Mouse (Mus musculus) erythroblast, embryonic 14.5 days (primary cell): ENCODE results near the gene Car6. TPM values are rescaled to one million over a fixed set of nuclear protein-coding genes. Genes with fewer than 3 reads are reported as not detected.

Experiments
- H3K27me3 ChIP-seq: 2 replicates; pipeline ENCODE4 v1.6.1; 2012; ENCODE audit warnings: inconsistent platforms; ENCODE audit not compliant: control insufficient read depth
- H3K36me3 ChIP-seq: 2 replicates; pipeline ENCODE4 v1.6.1; 2012; ENCODE audit warnings: mild to moderate bottlenecking, inconsistent platforms; ENCODE audit not compliant: control insufficient read depth
- H3K4me1 ChIP-seq: 2 replicates; pipeline ENCODE4 v1.6.1; 2012; ENCODE audit warnings: inconsistent platforms; ENCODE audit not compliant: control insufficient read depth
- H3K4me3 ChIP-seq: replicated peaks from 2 replicates; pipeline ENCODE3; 2012; ENCODE audit warnings: moderate library complexity, mild to moderate bottlenecking, inconsistent platforms
- H3K9me3 ChIP-seq: 2 replicates; pipeline ENCODE4 v1.6.1; 2012; ENCODE audit warnings: low read length, inconsistent platforms, mixed read lengths; ENCODE audit not compliant: control insufficient read depth
- GATA1 ChIP-seq: IDR thresholded peaks from 2 replicates; pipeline ENCODE4 v1.6.1; 2012; ENCODE audit warnings: low read length, inconsistent platforms, mixed read lengths
- TAL1 ChIP-seq: IDR thresholded peaks from 3 replicates; pipeline ENCODE4 v1.6.1; 2012; ENCODE audit warnings: low read length, inconsistent platforms, mixed read lengths
- polyA plus RNA-seq: library from polyadenylated mRNA; stranded (reverse); fragments of >175 nt; gene quantifications from 2 replicates; pipeline ENCODE4 v1.2.3, GENCODE M21; 2012

Car6 gene
- polyA plus RNA-seq, 1 experiment = not detected

DNA sequence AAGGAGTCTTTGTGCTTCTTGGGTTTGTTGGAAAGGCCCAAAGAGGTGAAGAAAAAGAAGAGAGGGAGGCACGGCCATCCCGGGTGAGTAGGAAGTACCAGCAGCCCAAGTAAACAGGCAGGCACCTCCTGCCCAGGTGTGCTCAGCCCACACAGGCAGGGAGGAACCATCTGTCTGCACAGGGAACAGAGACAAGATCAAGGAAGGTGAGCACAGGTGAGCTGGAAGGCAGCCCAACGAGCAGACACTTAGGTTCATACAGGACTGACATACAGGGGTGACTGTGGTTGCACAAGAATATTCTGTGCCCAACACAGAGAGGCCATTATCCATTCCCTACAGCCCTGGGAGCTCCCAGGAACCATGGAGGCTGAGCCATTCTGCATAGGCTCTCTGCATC, 3.7 kb upstream of the Car6 start:
- Histone ChIP-seq H3K27me3 (no peaks in the 10 kb centered on the region), H3K4me3 (no peak overlapping the region), H3K4me1 (no peaks in the 10 kb centered on the region), H3K9me3 (no peaks in the 10 kb centered on the region), H3K36me3 (no peaks in the 10 kb centered on the region)
- TF ChIP-seq TAL1 (no peak), GATA1 (no peak)

DNA sequence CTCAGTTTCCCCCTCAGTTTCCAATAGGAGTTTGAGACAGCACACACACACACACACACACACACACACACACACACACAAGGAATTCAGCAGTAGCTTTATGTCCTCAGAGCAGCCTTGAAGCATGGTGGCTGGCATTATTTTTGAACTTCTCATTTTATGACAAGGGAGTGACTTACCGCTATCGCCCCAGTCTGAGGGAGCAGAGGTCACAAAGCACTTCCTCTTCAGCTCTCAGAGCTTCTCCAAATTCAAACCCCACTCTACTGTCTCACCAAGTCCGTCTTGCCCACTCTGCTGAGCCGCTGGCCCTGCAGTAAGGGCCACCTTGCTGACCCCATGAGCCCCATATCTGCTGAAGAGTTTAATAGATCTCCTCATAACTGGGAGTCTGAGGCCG, 1.6 kb upstream of the Car6 start:
- Histone ChIP-seq H3K36me3 (no peaks in the 10 kb centered on the region), H3K4me1 (no peaks in the 10 kb centered on the region), H3K9me3 (no peaks in the 10 kb centered on the region), H3K4me3 (no peak overlapping the region), H3K27me3 (no peaks in the 10 kb centered on the region)
- TF ChIP-seq GATA1 (no peak), TAL1 (no peak)

DNA sequence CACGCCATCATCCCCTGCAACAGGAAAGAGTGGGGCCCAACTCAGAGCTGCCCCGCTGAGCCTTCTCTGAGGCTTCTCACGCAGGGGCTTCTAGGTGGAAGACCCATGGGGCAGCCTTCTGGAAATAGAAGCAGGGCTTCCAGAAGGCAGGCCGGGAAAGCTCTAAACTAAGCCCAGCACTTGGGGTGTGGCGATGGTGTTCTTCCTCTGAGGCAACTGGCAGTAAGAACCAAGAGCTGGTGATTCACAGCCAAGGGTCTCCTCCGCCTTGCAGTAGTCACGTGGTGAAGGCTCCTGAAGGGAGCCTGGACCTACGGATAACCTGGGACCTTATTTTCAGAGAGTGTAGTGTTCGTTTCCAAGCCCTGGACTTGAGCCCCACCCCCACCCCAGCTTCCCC, 2.9 kb downstream of the Car6 start:
- H3K27me3 ChIP-seq = no peaks in the 10 kb centered on the region
- no peaks in the 10 kb centered on the region for H3K36me3 ChIP-seq
- no peaks in the 10 kb centered on the region for H3K4me1 ChIP-seq
- no peaks in the 10 kb centered on the region for H3K9me3 ChIP-seq
- TF ChIP-seq TAL1 = no peak
- no peak for TF ChIP-seq GATA1
- H3K4me3 ChIP-seq = no peak overlapping the region

DNA sequence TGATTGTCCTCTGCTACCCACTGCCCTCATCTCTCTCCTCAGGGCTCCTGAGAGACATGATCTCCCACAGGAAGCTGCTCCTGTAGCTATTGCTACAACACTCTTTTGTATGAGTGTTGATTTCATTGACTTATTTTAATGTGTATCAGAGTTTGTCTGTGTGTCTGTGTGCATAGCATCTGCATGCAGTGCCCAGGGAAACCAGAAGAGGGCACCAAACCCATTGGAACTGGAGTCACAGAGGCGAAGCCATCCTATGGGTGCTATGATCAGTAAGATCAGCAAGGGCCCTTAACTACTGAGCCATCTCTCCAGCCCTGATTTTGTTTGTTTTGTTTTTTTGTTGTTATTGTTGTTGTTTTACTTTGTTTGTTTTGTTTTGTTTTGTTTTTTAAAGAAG, 7.2 kb downstream of the Car6 start:
- no peaks in the 10 kb centered on the region for H3K9me3 ChIP-seq
- no peak overlapping the region for H3K4me3 ChIP-seq
- no peaks in the 10 kb centered on the region for H3K27me3 ChIP-seq
- H3K4me1 ChIP-seq = peaks cover under 1% of the 10 kb centered on the region; the same call in 1 of the 2 replicates
- TF ChIP-seq TAL1 (no peak), GATA1 (no peak)
- H3K36me3 ChIP-seq = no peaks in the 10 kb centered on the region

DNA sequence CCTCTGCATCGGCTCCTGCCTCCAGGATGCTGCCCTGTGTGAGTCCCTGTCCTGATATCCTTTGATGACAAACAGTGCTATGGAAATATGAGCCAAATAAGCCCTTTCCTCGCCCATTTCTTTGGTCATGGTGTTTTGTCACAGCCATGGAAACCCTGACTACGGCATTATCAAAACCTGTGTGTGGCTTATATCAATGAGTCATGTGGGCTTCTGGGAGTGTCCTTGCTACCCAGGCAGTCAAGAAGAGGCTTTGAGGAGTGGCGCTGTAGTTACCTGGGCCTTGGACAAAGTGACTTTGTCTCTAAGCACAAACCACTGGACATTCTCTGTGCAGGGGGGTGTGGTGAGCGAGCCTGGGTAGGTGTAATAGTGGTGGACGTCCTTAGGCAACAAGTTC, 8.9 kb downstream of the Car6 start:
- no peaks in the 10 kb centered on the region for H3K36me3 ChIP-seq
- peaks cover 12% of the 10 kb centered on the region for H3K4me1 ChIP-seq
- no peak for TF ChIP-seq GATA1
- TF ChIP-seq TAL1 = no peak
- H3K9me3 ChIP-seq = no peaks in the 10 kb centered on the region
- no peak overlapping the region for H3K4me3 ChIP-seq
- H3K27me3 ChIP-seq = no peaks in the 10 kb centered on the region

DNA sequence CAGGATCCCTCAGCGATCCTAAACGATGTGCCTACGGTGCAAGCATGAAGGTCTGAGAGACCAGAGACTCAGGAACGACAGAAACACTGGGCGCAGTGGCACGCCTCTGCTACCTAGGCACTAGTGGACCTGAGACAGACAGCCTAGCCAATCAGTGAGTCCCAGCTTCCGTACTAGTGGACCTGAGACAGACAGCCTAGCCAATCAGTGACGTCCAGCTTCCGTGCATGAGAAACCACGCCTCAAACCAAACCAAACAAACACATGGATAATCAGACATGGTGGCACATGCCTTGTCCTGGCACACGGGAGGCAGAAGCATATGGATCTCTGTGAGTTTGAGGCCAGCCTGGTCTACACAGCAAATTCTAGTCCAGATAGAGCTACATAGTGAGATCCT, 12.9 kb downstream of the Car6 start:
- H3K36me3 ChIP-seq = no peaks in the 10 kb centered on the region
- peaks cover 14% of the 10 kb centered on the region for H3K4me1 ChIP-seq
- TF ChIP-seq GATA1 (no peak), TAL1 (no peak)
- no peaks in the 10 kb centered on the region for H3K9me3 ChIP-seq
- no peaks in the 10 kb centered on the region for H3K27me3 ChIP-seq
- H3K4me3 ChIP-seq = peak overlapping the region; percentile 43

DNA sequence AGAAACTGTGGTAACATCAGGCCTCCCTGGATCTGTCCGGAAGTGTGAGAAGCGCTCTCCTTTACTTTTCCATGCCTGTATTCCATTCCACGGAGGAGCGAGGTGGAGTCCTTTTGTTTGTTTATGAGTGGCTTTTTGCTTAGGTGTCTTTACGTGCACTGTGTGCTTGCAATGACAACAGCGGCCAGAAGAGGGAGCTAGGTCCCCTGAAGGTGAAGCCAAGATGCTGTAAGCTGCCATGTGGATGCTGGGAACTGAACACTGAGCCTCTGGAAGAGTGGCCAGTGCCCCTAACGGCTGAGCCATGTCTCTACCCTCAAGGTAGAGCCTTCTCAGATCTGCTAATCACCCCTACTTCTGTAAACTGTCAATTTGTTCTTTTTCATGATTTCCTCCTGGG, 19.8 kb downstream of the Car6 start:
- Histone ChIP-seq H3K9me3 (no peaks in the 10 kb centered on the region), H3K36me3 (no peaks in the 10 kb centered on the region), H3K4me1 (peaks cover 2% of the 10 kb centered on the region; the same call in 1 of the 2 replicates), H3K27me3 (no peaks in the 10 kb centered on the region), H3K4me3 (no peak overlapping the region)
- TF ChIP-seq TAL1 (no peak), GATA1 (no peak)

DNA sequence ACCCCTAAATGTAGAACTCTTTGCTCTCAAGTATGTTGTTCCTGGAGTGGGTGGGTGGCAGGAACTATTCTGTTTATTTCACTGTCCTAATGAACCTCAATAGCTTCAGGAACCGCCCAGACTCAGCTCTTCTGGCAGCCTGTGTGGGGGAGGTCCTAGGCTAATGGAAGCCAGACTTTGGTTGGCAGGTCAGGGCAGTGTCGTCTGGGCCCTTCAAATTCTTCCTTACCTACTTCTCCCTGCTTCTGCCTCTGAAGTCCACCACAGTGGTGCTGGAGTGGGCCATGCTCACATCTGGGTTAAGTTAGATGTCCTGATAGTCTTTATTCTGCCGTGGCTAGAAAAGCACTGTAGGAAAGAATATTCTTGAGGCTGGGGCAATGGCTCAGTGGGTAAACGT, 23.0 kb downstream of the Car6 start:
- TF ChIP-seq GATA1 (no peak), TAL1 (no peak)
- H3K36me3 ChIP-seq = no peaks in the 10 kb centered on the region
- H3K27me3 ChIP-seq = no peaks in the 10 kb centered on the region
- H3K4me1 ChIP-seq = peaks cover 2% of the 10 kb centered on the region; the same call in 1 of the 2 replicates
- H3K9me3 ChIP-seq = no peaks in the 10 kb centered on the region
- no peak overlapping the region for H3K4me3 ChIP-seq

DNA sequence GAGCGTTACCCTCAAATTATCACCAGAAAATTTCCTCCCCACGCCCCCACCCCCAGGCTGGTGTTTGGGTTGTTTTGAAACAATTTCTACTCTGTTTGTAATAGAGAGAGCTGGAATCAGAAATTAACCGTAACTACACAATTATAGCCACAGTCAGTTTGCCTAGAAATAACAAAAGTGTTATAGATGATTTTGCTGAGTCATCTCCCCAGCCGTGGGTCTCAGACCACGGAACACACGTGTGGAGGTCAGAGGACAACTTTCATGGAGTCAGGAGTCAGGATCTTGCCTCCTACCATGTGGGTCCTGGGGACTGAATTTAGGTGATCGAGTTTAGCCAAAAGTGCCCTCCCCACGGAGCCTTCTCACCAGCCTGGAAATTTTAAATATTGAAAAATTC, 24.0 kb downstream of the Car6 start:
- H3K9me3 ChIP-seq = no peaks in the 10 kb centered on the region
- peaks cover 6% of the 10 kb centered on the region for H3K4me1 ChIP-seq
- H3K36me3 ChIP-seq = no peaks in the 10 kb centered on the region
- TF ChIP-seq TAL1 = no peak
- no peak for TF ChIP-seq GATA1
- no peak overlapping the region for H3K4me3 ChIP-seq
- no peaks in the 10 kb centered on the region for H3K27me3 ChIP-seq

DNA sequence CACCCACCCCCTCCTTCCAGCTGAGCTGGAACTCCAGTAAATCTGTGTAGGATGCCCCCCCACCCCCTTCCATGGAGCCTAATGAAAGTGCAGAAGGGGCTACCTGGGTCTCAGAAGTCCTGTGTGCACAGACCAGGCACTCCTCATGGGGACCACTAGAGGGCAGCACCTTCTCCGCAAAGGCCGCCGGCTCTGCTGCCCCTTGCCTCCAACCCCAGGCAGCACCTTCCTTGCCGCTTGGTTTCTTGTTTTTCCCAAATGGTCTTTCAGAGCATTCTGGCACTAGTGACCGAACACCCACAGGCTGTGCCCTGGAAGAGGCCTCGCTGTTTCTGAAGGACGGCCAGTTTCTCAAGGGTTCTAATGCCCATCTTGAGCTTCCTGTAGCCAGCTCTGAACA, 24.6 kb downstream of the Car6 start:
- TF ChIP-seq GATA1 = no peak
- TF ChIP-seq TAL1 = no peak
- Histone ChIP-seq H3K4me3 (no peak overlapping the region), H3K4me1 (peaks cover 12% of the 10 kb centered on the region), H3K9me3 (no peaks in the 10 kb centered on the region), H3K27me3 (no peaks in the 10 kb centered on the region), H3K36me3 (no peaks in the 10 kb centered on the region)
